Mouse (Mus musculus): Measurements from ENCODE around the gene Tbc1d10b. TPM values are rescaled to one million over a fixed set of nuclear protein-coding genes. Genes with fewer than 3 reads are reported as not detected.

Tbc1d10b gene
- total RNA-seq, 1 experiment from 2014 or later = 53.1 TPM

- DNase-seq = no peak
Observed at GRCm38 (mm10) chr7:127157548-127157947, 50.7 kb downstream of the Tbc1d10b start.

DNA sequence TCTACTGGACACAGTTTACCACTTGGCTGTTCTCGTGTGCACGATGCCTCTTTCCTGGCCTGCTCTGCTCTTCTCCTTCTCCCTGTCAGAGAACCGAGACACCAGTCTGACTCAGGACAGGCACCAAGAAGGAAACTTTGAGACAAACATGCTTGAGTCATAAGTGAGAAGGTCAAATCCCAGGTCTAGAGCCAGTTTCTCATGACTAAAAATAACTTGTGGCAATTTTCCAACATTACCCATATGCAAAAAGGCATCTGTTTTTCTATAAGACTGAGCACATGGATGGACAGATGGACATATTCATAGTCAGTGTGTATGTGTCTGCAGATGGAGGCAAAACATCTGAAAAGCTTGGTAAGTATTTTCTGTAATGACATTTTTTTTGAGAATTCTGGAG lies 54.8 kb downstream of the Tbc1d10b start:
- DNase-seq = no peak

DNA sequence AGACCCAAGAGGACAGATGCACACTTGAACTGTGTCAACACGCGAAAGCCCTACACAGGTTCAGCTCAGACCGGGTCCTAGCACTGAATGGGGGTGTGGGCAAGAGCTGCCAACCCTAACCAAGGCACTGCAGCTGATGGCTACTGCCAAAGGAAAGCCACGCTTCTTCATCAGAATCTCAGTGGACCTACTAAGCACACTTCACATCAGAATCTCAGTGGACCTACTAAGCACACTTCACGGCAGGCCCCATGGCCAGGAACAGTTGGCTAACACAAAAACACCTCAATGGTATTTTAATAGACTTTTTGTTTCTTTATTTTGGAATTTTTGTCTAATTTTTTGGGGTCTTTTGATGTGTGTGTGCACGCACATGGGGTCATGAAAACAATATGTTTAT lies 55.8 kb downstream of the Tbc1d10b start:
- no peak for DNase-seq

- no peak for DNase-seq
Observed at GRCm38 (mm10) chr7:127147901-127148300, 60.4 kb downstream of the Tbc1d10b start.

Other genes starting within 250 kb of the Tbc1d10b start
- 95.1 and 99.5 TPM in 2 replicates for gene Cdipt, start 232.6 kb downstream of the Tbc1d10b start, total RNA-seq (2021)
- 0.71 and 2.0 TPM in 2 replicates for gene Cdiptos, start 232.4 kb downstream of the Tbc1d10b start, total RNA-seq (2021)
- 102 and 118 TPM in 2 replicates for gene Mvp, start 193.8 kb downstream of the Tbc1d10b start, total RNA-seq (2021)
- 1.7 and 2.8 TPM in 2 replicates for gene Pagr1b, start 192.0 kb downstream of the Tbc1d10b start, total RNA-seq (2021)
- 13.4 and 28.2 TPM in 2 replicates for gene Pagr1a, start 191.1 kb downstream of the Tbc1d10b start, total RNA-seq (2021)
- 31.0 and 44.0 TPM in 2 replicates for gene Gm42742, start 187.4 kb downstream of the Tbc1d10b start, total RNA-seq (2021)
- gene Prrt2, start 187.3 kb downstream of the Tbc1d10b start, total RNA-seq (2021) = 2.2 and 5.1 TPM in 2 replicates
- 167 and 171 TPM in 2 replicates for gene Maz, start 181.4 kb downstream of the Tbc1d10b start, total RNA-seq (2021)
- 9.5 and 15.0 TPM in 2 replicates for gene Kif22, start 166.0 kb downstream of the Tbc1d10b start, total RNA-seq (2021)
- gene Zg16, start 121.1 kb downstream of the Tbc1d10b start, total RNA-seq (2021) = not detected in 2 replicates
- gene AI467606, start 117.1 kb downstream of the Tbc1d10b start, total RNA-seq (2021) = 0.43 and 1.1 TPM in 2 replicates
- gene Qprt, start 86.2 kb downstream of the Tbc1d10b start, total RNA-seq (2021) = 0.21 TPM in 1 of 2 replicates, not detected in the other
- 0.55 and 1.0 TPM in 2 replicates for gene Spn, start 70.6 kb downstream of the Tbc1d10b start, total RNA-seq (2021)
- 53.5 and 65.9 TPM in 2 replicates for gene Cd2bp2, start 12.4 kb downstream of the Tbc1d10b start, total RNA-seq (2021)
- gene Mylpf, start 422 bp upstream of the Tbc1d10b start, total RNA-seq (2021) = 4.1 and 4.4 TPM in 2 replicates
- 14.7 and 15.2 TPM in 2 replicates for gene Zfp553, start 24.6 kb upstream of the Tbc1d10b start, total RNA-seq (2021)
- 8.3 and 12.9 TPM in 2 replicates for gene Sept1, start 24.7 kb upstream of the Tbc1d10b start, total RNA-seq (2021)
- 26.9 and 36.0 TPM in 2 replicates for gene Zfp771, start 35.8 kb upstream of the Tbc1d10b start, total RNA-seq (2021)
- 39.8 and 50.7 TPM in 2 replicates for gene Dctpp1, start 52.2 kb upstream of the Tbc1d10b start, total RNA-seq (2021)
- 114 and 117 TPM in 2 replicates for gene Sephs2, start 65.6 kb upstream of the Tbc1d10b start, total RNA-seq (2021)
- 0.57 and 1.0 TPM in 2 replicates for gene Itgal, start 87.8 kb upstream of the Tbc1d10b start, total RNA-seq (2021)
- 31.4 and 32.8 TPM in 2 replicates for gene Zfp768, start 137.1 kb upstream of the Tbc1d10b start, total RNA-seq (2021)
- 8.3 and 11.2 TPM in 2 replicates for gene Zfp747, start 167.6 kb upstream of the Tbc1d10b start, total RNA-seq (2021)
- 5.3 and 5.9 TPM in 2 replicates for gene 9130019O22Rik, start 178.7 kb upstream of the Tbc1d10b start, total RNA-seq (2021)
- gene E430018J23Rik, start 185.2 kb upstream of the Tbc1d10b start, total RNA-seq (2021) = 9.6 and 10.7 TPM in 2 replicates
- 7.5 and 8.0 TPM in 2 replicates for gene Zfp764, start 198.4 kb upstream of the Tbc1d10b start, total RNA-seq (2021)
- 13.3 and 23.3 TPM in 2 replicates for gene Zfp688, start 213.6 kb upstream of the Tbc1d10b start, total RNA-seq (2021)
- 3.3 and 4.2 TPM in 2 replicates for gene Zfp689, start 240.7 kb upstream of the Tbc1d10b start, total RNA-seq (2021)

All from adrenal gland, postnatal 25 days (tissue).